ENCODE assay signal across 15 mouse cellular contexts in genomic region chr17:50151208-50151723, GRCm38 (mm10). TPM values are rescaled to one million over a fixed set of nuclear protein-coding genes. Genes with fewer than 3 reads are reported as not detected.
DNase-seq lines count a peak whose midpoint lies in the region; ATAC-seq and TF ChIP-seq lines count a peak whose summit lies in the region.
"Had no signal": no experiment of that assay in that cellular context is flagged by ENCODE, and none has a peak within 500 bp of the region (broad histone marks: within the 10 kb centered on the region; RNA-seq: fewer than 3 reads in every experiment).

No protein-coding gene starts in this region.

- ATAC-seq in neural tube, embryonic 13.5 days (ENCODE audit: low read depth), result no peak
- no peak for ATAC-seq in hindbrain, embryonic 15.5 days (ENCODE audit: low FRiP score, low read depth)
- ATAC-seq: liver, embryonic 12.5 days had no signal

- no peak for DNase-seq in heart, adult 2 months
- no peak for DNase-seq in heart, postnatal 14 days
- no peak for DNase-seq in neural tube, embryonic 10.5 days (ENCODE audit: extremely low spot score, low spot score)
- no peak for DNase-seq in kidney, adult 18-20 months
- no peak for DNase-seq in thymus, postnatal 36 days
- DNase-seq: cerebellum, adult 18-20 months; embryo, embryonic 11 days; gastrocnemius, postnatal 14 days; lung, adult 2 months had no signal

- H3K9me3 ChIP-seq in neural tube, embryonic 13.5 days, result no peaks in the 10 kb centered on the region
- no peaks in the 10 kb centered on the region for H3K9me3 ChIP-seq in hindbrain, embryonic 15.5 days
- H3K9me3 ChIP-seq: heart, embryonic 15.5 days; limb, embryonic 12.5 days; liver, embryonic 12.5 days had no signal

- no peak for TF ChIP-seq POLR2A in heart, adult 2 months (IDR thresholded peaks at IDR 0.05; ENCODE audit: insufficient read depth, low read depth, low read length)

- no peak overlapping the region for H3K9ac ChIP-seq in heart, adult 2 months (ENCODE audit: low read depth, low read length)
- no peak overlapping the region for H3K9ac ChIP-seq in neural tube, embryonic 13.5 days
- no peak overlapping the region for H3K9ac ChIP-seq in hindbrain, embryonic 15.5 days
- H3K9ac ChIP-seq: heart, embryonic 15.5 days; limb, embryonic 12.5 days; liver, embryonic 12.5 days had no signal

- TF ChIP-seq EP300 in heart, adult 2 months (IDR thresholded peaks at IDR 0.05; ENCODE audit: insufficient read depth, low read depth, low read length), result no peak

- no peak overlapping the region for H3K4me3 ChIP-seq in heart, adult 2 months
- H3K4me3 ChIP-seq in neural tube, embryonic 13.5 days, result no peak overlapping the region
- H3K4me3 ChIP-seq in hindbrain, embryonic 15.5 days, result no peak overlapping the region
- H3K4me3 ChIP-seq: heart, embryonic 15.5 days; limb, embryonic 12.5 days; liver, embryonic 12.5 days had no signal

- peaks cover 7% of the 10 kb centered on the region for H3K4me1 ChIP-seq in heart, adult 2 months (ENCODE audit: control insufficient read depth, insufficient read depth, low read length)
- H3K4me1 ChIP-seq in neural tube, embryonic 13.5 days (replicated peaks), result peaks cover 26% of the 10 kb centered on the region
- H3K4me1 ChIP-seq in hindbrain, embryonic 15.5 days (replicated peaks), result peaks cover 22% of the 10 kb centered on the region

- H3K27me3 ChIP-seq in heart, adult 2 months (ENCODE audit: control insufficient read depth, insufficient read depth, low read length), result no peaks in the 10 kb centered on the region
- no peaks in the 10 kb centered on the region for H3K27me3 ChIP-seq in neural tube, embryonic 13.5 days
- no peaks in the 10 kb centered on the region for H3K27me3 ChIP-seq in hindbrain, embryonic 15.5 days
- H3K27me3 ChIP-seq: heart, embryonic 15.5 days; limb, embryonic 12.5 days; liver, embryonic 12.5 days had no signal

- 83% methylated on average over 7 of the region's 7 CpGs for WGBS in heart, adult 2 months
- WGBS in neural tube, embryonic 13.5 days, result 79% methylated on average over 7 of the region's 7 CpGs
- WGBS in hindbrain, embryonic 15.5 days, result 75% methylated on average over 7 of the region's 7 CpGs

- H3K4me2 ChIP-seq in neural tube, embryonic 13.5 days, result no peak overlapping the region
- H3K4me2 ChIP-seq in hindbrain, embryonic 15.5 days, result no peak overlapping the region
- H3K4me2 ChIP-seq: heart, embryonic 15.5 days; limb, embryonic 12.5 days; liver, embryonic 12.5 days had no signal

- peak overlapping the region; percentile 61 for H3K27ac ChIP-seq in heart, adult 2 months
- H3K27ac ChIP-seq in neural tube, embryonic 13.5 days (replicated peaks), result peak overlapping the region; percentile 87
- peak overlapping the region; percentile 78 for H3K27ac ChIP-seq in hindbrain, embryonic 15.5 days (replicated peaks)
- H3K27ac ChIP-seq: heart, embryonic 15.5 days; limb, embryonic 12.5 days; liver, embryonic 12.5 days; stomach, postnatal 0 days had no signal

- peaks cover 4% of the 10 kb centered on the region; the same call in 1 of the 2 replicates for H3K79me2 ChIP-seq in heart, adult 2 months (replicated peaks; ENCODE audit: control insufficient read depth, insufficient read depth, low read length)

- H3K36me3 ChIP-seq in heart, adult 2 months (ENCODE audit: control insufficient read depth, insufficient read depth, low read length), result peaks cover 3% of the 10 kb centered on the region; the same call in 1 of the 2 replicates
- no peaks in the 10 kb centered on the region for H3K36me3 ChIP-seq in neural tube, embryonic 13.5 days
- H3K36me3 ChIP-seq in hindbrain, embryonic 15.5 days, result no peaks in the 10 kb centered on the region
- H3K36me3 ChIP-seq: heart, embryonic 15.5 days; limb, embryonic 12.5 days; liver, embryonic 12.5 days had no signal

- TF ChIP-seq CTCF in heart, adult 2 months (IDR thresholded peaks at IDR 0.05), result no peak

- intact Hi-C loops in heart, adult 2 months (cut with DNase I), result loop anchor here (2.0 kb wide), 1 partner anchor 18 kb away; no protein-coding TSS in a partner anchor
- intact Hi-C loops in heart, postnatal 14 days (cut with DNase I), result loop anchor here (2.0 kb wide), 1 partner anchor 18 kb away; no protein-coding TSS in a partner anchor

RNA-seq across cellular contexts. Expression of gene Rftn1, which starts 39.2 kb away (rescaled TPM):
- total RNA-seq in heart, adult 2 months (2021), result 10 to 100 TPM; 49.4 to 50.5 TPM
- polyA plus RNA-seq in heart, adult 2 months (2012; rRNA removed), result 41.5 and 46.2 TPM in 2 replicates
- total RNA-seq in heart, postnatal 14 days (2021), result 10 to 100 TPM; 52.4 to 53.7 TPM
- 18.5 and 18.7 TPM in 2 replicates for polyA plus RNA-seq in neural tube, embryonic 13.5 days (2015; fragmentation: Nextera tagmentation; extraction: Ambion mirVana)
- 19.7 and 21.2 TPM in 2 replicates for polyA plus RNA-seq in hindbrain, embryonic 15.5 days (2015; fragmentation: Nextera tagmentation; extraction: Ambion mirVana)
